Mouse (Mus musculus): Measurements from ENCODE around the gene Impad1.

DNA sequence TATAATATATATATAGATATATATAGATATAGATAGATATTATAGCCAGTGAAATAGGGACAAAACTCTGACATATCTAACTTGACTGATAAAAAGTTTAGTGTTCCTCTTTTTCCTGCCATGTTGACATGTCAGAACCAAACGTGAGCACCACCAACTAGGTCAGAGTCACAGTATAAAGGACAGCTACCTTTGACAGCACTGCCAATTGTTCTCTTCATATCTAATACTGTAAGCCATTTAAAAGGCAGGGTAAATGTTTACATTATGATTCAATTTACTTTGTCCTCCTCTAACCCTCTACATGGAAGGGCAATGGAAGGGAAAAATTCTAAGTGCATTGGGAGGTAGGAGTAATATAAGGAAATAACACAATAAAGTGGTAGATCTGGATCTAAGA lies 8.8 kb downstream of the Impad1 start:
- TF ChIP-seq POLR2A (IDR thresholded peaks at IDR 0.05; ENCODE audit: insufficient read depth, low read depth, low read length) = no peak
- no peak for TF ChIP-seq CTCF (IDR thresholded peaks at IDR 0.05; ENCODE audit: insufficient read depth, low read depth, low read length)
